Mouse (Mus musculus): ENCODE measurements around the gene Cplx1.

The Cplx1 gene

GRCm38 (mm10) chr5:108549489-108550206, at the start of gene Cplx1:
TSS of gene Cplx1 (minus strand) at chr5:108550024.
- peak; percentile 44 for DNase-seq

- no peak for DNase-seq
Observed at GRCm38 (mm10) chr5:108581361-108581891, 31.6 kb upstream of the Cplx1 start.

GRCm38 (mm10) chr5:108573054-108573453, 23.2 kb upstream of the Cplx1 start:
- no peak for DNase-seq

GRCm38 (mm10) chr5:108570991-108571390, 21.2 kb upstream of the Cplx1 start:
- DNase-seq, result no peak

- DNase-seq, result no peak
Observed at GRCm38 (mm10) chr5:108567104-108567503, 17.3 kb upstream of the Cplx1 start.

GRCm38 (mm10) chr5:108566523-108566922, 16.7 kb upstream of the Cplx1 start:
- DNase-seq, result no peak

- no peak for DNase-seq
Observed at GRCm38 (mm10) chr5:108565381-108565780, 15.6 kb upstream of the Cplx1 start.

- no peak for DNase-seq
Observed at GRCm38 (mm10) chr5:108564346-108564745, 14.5 kb upstream of the Cplx1 start.

GRCm38 (mm10) chr5:108562483-108562882, 12.7 kb upstream of the Cplx1 start:
- DNase-seq, result no peak

- DNase-seq, result no peak
Observed at GRCm38 (mm10) chr5:108556986-108557385, 7.2 kb upstream of the Cplx1 start.

- no peak for DNase-seq
Observed at GRCm38 (mm10) chr5:108554041-108554440, 4.2 kb upstream of the Cplx1 start.

GRCm38 (mm10) chr5:108550207-108550594, 377 bp upstream of the Cplx1 start:
- DNase-seq, result no peak

GRCm38 (mm10) chr5:108549137-108549488, 711 bp downstream of the Cplx1 start:
- DNase-seq, result no peak

- DNase-seq, result no peak
Observed at GRCm38 (mm10) chr5:108547636-108548035, 2.2 kb downstream of the Cplx1 start.

GRCm38 (mm10) chr5:108543516-108544291, 6.1 kb downstream of the Cplx1 start:
- DNase-seq, result no peak

GRCm38 (mm10) chr5:108534188-108534587, 15.6 kb downstream of the Cplx1 start:
- DNase-seq, result no peak

- no peak for DNase-seq
Observed at GRCm38 (mm10) chr5:108522597-108522996, 27.2 kb downstream of the Cplx1 start.

- no peak for DNase-seq
Observed at GRCm38 (mm10) chr5:108521896-108522295, 27.9 kb downstream of the Cplx1 start.

- DNase-seq, result no peak
Observed at GRCm38 (mm10) chr5:108521016-108521415, 28.8 kb downstream of the Cplx1 start.

GRCm38 (mm10) chr5:108520153-108520552, 29.7 kb downstream of the Cplx1 start:
- DNase-seq, result no peak

GRCm38 (mm10) chr5:108518951-108519350, 30.9 kb downstream of the Cplx1 start:
- DNase-seq, result no peak

- DNase-seq, result no peak
Observed at GRCm38 (mm10) chr5:108518106-108518885, 31.5 kb downstream of the Cplx1 start.

- DNase-seq, result no peak
Observed at GRCm38 (mm10) chr5:108516655-108517054, 33.2 kb downstream of the Cplx1 start.
